Mouse (Mus musculus) megakaryocyte-erythroid progenitor cell, adult 5-6 weeks (primary cell): ENCODE results near the gene Tmem143. TPM values are rescaled to one million over a fixed set of nuclear protein-coding genes. Genes with fewer than 3 reads are reported as not detected.
"Not testable (repeated sequence)": the region's sequence is repeated elsewhere in the genome, so short reads cannot be mapped to it uniquely, and the experiment has no call there.

Source experiments
- ATAC-seq: replicated peaks from 2 replicates; pipeline ENCODE4 v1.8.0; 2016; ENCODE audit warnings: mild to moderate bottlenecking, inconsistent platforms; ENCODE audit not compliant: severe bottlenecking, poor library complexity, low FRiP score, low TSS enrichment
- total RNA-seq, 2 experiments: library from RNA; stranded (forward) in 1 of 2; stranded (reverse) in 1 of 2; fragments of 200-1000, 215-1000 nt in 1 of 2; fragments of >200 nt in 1 of 2; fragmentation: Nextera tagmentation in 1 of 2; gene quantifications; 2 replicates each; pipeline ENCODE4 v1.2.3; 2014 to 2017

Gene Tmem143
- total RNA-seq, 2 experiments from 2014 or later: 9.1 to 11.3 TPM

GRCm38 (mm10) chr7:45920583-45921241 is 24.0 kb downstream of the Tmem143 start:
- no peak for ATAC-seq

GRCm38 (mm10) chr7:45921242-45921621 is 24.5 kb downstream of the Tmem143 start, which contains the start of gene Emp3:
Gene Emp3, minus strand, starts transcription at chr7:45921404.
- no peak for ATAC-seq

GRCm38 (mm10) chr7:45921950-45922600 is 25.3 kb downstream of the Tmem143 start:
- no peak for ATAC-seq

GRCm38 (mm10) chr7:45922928-45923761 is 26.4 kb downstream of the Tmem143 start:
- peak; percentile 79 for ATAC-seq

- peak; percentile 54 for ATAC-seq
Measured at GRCm38 (mm10) chr7:45923762-45924428, 27.2 kb downstream of the Tmem143 start, which contains the start of gene Ccdc114. Gene Ccdc114, plus strand, starts transcription at chr7:45924072.

- peak; percentile 5; the same call in 1 of the 2 replicates for ATAC-seq
Measured at GRCm38 (mm10) chr7:45924429-45924816, 27.7 kb downstream of the Tmem143 start.

- no peak for ATAC-seq
Measured at GRCm38 (mm10) chr7:45928626-45929295, 32.0 kb downstream of the Tmem143 start.

- ATAC-seq: no peak
Measured at GRCm38 (mm10) chr7:45929688-45930087, 32.9 kb downstream of the Tmem143 start.

GRCm38 (mm10) chr7:45933766-45934165 is 37.0 kb downstream of the Tmem143 start:
- not testable (repeated sequence) for ATAC-seq

GRCm38 (mm10) chr7:45935114-45935513 is 38.4 kb downstream of the Tmem143 start:
- ATAC-seq: peak; percentile 77

- ATAC-seq: no peak
Measured at GRCm38 (mm10) chr7:45939836-45940235, 43.1 kb downstream of the Tmem143 start.

- no peak for ATAC-seq
Measured at GRCm38 (mm10) chr7:45941986-45942385, 45.2 kb downstream of the Tmem143 start.

- ATAC-seq: not testable (repeated sequence)
Measured at GRCm38 (mm10) chr7:45943280-45943679, 46.5 kb downstream of the Tmem143 start.

- no peak for ATAC-seq
Measured at GRCm38 (mm10) chr7:45949061-45949460, 52.3 kb downstream of the Tmem143 start.

- no peak for ATAC-seq
Measured at GRCm38 (mm10) chr7:45956611-45957010, 59.9 kb downstream of the Tmem143 start.
